Mouse (Mus musculus): ENCODE measurements around the gene Ptprb. TPM values are rescaled to one million over a fixed set of nuclear protein-coding genes. Genes with fewer than 3 reads are reported as not detected.

Gene Ptprb
- polyA plus RNA-seq, 1 experiment from 2014 or later, result 2.0 TPM

DNA sequence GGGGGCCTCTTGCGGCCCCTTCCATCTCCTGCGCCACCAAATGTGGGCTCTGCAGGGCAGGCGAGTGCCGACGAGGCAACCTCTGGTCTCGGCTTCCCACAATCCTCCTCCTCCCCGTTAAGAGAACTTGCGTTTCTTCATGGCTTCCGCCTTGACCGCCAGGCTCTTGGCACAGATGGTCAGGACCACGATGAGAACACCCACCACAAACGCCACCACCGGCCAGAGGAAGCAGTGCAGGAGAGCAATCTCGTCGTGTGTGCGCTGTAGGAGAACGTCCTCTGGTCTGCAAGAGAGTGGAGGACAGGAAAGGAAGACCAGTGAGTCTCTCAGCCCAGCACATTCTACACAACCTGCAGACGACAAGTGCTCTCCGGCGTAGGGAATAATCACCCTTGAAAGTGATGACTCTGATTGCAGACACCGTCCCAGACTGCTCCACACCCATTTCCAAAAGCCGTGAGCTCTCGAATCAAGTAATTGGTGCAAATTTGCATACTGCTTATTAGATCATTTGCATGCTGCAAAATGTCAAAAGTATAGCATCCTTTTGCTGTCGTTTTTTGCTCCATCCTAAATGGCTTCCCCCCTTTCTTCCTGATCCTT, 142.9 kb downstream of the Ptprb start:
- no peaks in the 10 kb centered on the region for H3K27me3 ChIP-seq (ENCODE audit: low read depth, poor library complexity, severe bottlenecking)
- H3K9me3 ChIP-seq (replicated peaks), result peaks cover 6% of the 10 kb centered on the region; the same call in 1 of the 2 replicates
- 68% methylated on average over 24 of the region's 24 CpGs for WGBS
- 0 out of 2 replicates have a peak, but pooled peaks cover 4% of the 10 kb centered on the region for H3K36me3 ChIP-seq
- no peak overlapping the region for H3K4me3 ChIP-seq
- DNase-seq (ENCODE audit: low spot score), result no peak
- H3K27ac ChIP-seq (replicated peaks), result no peak overlapping the region
- peaks cover 11% of the 10 kb centered on the region for H3K4me1 ChIP-seq

DNA sequence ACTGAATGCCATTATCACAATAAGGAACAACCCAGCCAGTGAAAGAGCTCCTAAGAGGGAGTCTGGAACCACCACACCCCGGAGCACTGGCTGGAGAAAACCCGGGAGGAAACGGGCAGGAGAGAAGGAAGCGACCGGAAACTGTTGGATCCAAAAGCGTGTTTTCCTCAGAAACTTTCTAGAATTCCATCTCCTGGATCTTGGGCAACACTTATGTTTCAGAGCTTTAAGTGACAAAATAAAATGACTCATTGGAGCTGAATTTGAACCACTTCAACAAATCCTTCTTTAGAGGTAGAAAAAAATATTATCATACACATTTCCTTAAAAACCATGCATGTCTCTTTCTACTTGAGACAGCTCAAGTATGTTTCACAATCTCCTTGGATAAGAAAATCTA, 145.7 kb downstream of the Ptprb start:
- peaks cover 11% of the 10 kb centered on the region for H3K4me1 ChIP-seq
- no peak overlapping the region for H3K27ac ChIP-seq (replicated peaks)
- no peaks in the 10 kb centered on the region for H3K27me3 ChIP-seq (ENCODE audit: low read depth, poor library complexity, severe bottlenecking)
- 0 out of 2 replicates have a peak, but pooled peaks cover 4% of the 10 kb centered on the region for H3K36me3 ChIP-seq
- WGBS, result 85% methylated on average over 6 of the region's 6 CpGs
- DNase-seq (ENCODE audit: low spot score), result no peak
- no peak overlapping the region for H3K4me3 ChIP-seq
- peaks cover 10% of the 10 kb centered on the region; the same call in 1 of the 2 replicates for H3K9me3 ChIP-seq (replicated peaks)

DNA sequence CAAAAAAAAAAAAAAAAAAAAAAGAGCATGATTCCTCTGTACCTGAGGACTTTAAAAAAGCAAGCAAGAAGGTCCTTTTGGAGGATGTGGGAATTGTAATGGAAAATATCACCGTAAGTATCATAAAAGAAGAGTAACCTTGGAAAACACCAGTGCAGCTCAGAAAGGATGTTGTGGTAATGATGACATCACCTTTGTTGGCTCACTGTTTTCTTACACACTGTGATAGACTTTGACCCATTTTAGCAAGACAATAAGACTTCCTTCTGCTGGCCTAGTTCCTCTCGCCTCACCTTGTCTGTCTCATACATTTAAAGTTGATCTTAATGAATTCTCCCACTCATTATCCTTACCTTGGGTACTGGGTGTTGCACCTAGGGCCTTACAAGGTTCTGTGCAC, 147.2 kb downstream of the Ptprb start:
- DNase-seq (ENCODE audit: low spot score), result no peak
- WGBS, result 86% methylated on average over 2 of the region's 2 CpGs

DNA sequence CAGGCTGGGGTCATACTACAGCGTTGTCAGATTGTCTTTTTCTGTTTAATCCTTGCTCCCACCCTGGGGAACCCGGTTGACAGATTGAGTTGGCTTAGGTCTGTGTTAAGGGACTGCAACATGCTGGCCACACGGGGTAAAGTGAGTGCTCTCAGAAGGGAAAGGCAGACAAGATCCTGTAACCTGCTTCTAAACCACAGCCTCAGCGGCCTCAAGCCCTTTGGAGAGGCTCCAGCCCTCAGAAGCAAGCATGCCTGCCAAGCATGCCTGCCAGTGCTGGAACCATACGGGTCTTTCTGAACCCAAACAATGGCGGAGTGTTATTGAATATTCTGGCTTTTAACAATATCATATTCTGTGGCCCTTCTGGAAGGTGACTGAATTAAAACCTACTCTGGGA, 149.6 kb downstream of the Ptprb start:
- Histone ChIP-seq H3K27me3 (ENCODE audit: low read depth, poor library complexity, severe bottlenecking) (no peaks in the 10 kb centered on the region), H3K4me3 (no peak overlapping the region), H3K9me3 (replicated peaks) (peaks cover 10% of the 10 kb centered on the region; the same call in 1 of the 2 replicates), H3K4me1 (no peaks in the 10 kb centered on the region), H3K27ac (replicated peaks) (no peak overlapping the region), H3K36me3 (0 out of 2 replicates have a peak, but pooled peaks cover 5% of the 10 kb centered on the region)
- DNase-seq (ENCODE audit: low spot score), result no peak
- 85% methylated on average over 6 of the region's 6 CpGs for WGBS

More for the DNA sequence above, 147.2 kb downstream of the Ptprb start:
- Histone ChIP-seq H3K27me3 (ENCODE audit: low read depth, poor library complexity, severe bottlenecking) (no peaks in the 10 kb centered on the region), H3K36me3 (0 out of 2 replicates have a peak, but pooled peaks cover 5% of the 10 kb centered on the region), H3K4me1 (no peaks in the 10 kb centered on the region), H3K9me3 (replicated peaks) (peaks cover 10% of the 10 kb centered on the region; the same call in 1 of the 2 replicates), H3K4me3 (no peak overlapping the region), H3K27ac (replicated peaks) (no peak overlapping the region)

DNA sequence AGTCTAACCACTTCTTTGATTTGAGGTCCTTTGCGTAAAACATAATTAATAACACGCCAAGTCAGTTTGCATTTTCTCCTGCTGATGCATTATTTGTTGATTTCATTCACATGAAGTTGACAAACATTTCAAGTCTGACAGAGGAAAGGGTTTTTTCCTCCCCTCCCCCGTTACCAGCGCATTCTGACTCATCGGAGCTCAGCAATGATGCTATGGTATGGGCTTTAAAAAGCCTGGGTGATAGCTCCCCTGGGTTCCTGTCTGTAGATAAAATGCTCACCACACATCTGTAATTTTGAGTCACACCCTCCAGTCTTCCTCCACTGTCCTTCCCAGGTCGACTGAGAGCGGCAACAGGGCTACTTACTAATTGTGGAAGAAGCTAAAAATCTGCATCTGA, 150.9 kb downstream of the Ptprb start:
- H3K4me1 ChIP-seq, result no peaks in the 10 kb centered on the region
- no peaks in the 10 kb centered on the region for H3K27me3 ChIP-seq (ENCODE audit: low read depth, poor library complexity, severe bottlenecking)
- DNase-seq (ENCODE audit: low spot score), result no peak
- 0 out of 2 replicates have a peak, but pooled peaks cover 5% of the 10 kb centered on the region for H3K36me3 ChIP-seq
- H3K27ac ChIP-seq (replicated peaks), result no peak overlapping the region
- H3K4me3 ChIP-seq, result no peak overlapping the region
- 83% methylated on average over 7 of the region's 7 CpGs for WGBS
- H3K9me3 ChIP-seq (replicated peaks), result peaks cover 10% of the 10 kb centered on the region; the same call in 1 of the 2 replicates

DNA sequence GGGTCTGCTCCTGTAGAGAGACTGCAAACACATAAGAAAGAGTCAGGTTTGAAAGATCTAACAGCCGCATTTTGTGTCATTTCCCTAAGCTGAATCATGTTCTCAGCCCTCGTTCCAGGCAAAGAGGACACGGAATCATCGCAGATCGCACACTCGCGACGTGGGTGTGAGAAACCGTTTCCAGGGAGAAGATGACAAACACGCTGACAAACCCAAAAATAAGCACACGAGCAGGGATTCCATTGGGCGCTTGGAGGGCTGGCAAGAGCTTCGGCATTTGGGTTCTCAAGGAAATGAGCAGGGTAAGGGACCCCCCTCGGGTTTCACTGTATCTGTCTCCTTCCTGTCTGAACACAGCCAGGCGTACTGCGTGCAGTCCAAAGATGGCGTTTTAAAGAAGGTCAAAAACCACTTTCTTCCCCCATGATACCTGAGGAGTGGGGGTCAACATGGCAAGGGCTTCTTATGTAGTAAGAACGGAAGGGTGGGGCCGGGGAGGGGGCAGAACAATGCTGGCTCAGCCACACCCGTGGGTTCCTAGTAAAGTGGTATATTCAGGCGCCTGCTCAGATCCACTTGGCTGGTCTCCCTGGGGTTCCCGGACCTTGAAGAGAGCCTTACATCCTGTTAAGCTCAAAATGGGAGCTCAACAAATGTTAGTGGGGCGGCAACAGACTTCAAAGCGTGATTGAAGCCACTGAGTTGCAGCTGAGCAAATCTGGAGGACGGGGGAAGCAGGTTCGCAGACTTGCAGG, 152.9 kb downstream of the Ptprb start:
- 92% methylated on average over 26 of the region's 26 CpGs for WGBS
- no peak overlapping the region for H3K27ac ChIP-seq (replicated peaks)
- H3K9me3 ChIP-seq (replicated peaks), result peaks cover 4% of the 10 kb centered on the region; the same call in 1 of the 2 replicates
- H3K36me3 ChIP-seq, result 0 out of 2 replicates have a peak, but pooled peaks cover 5% of the 10 kb centered on the region
- H3K27me3 ChIP-seq (ENCODE audit: low read depth, poor library complexity, severe bottlenecking), result no peaks in the 10 kb centered on the region
- no peak overlapping the region for H3K4me3 ChIP-seq
- no peaks in the 10 kb centered on the region for H3K4me1 ChIP-seq
- no peak for DNase-seq (ENCODE audit: low spot score)

DNA sequence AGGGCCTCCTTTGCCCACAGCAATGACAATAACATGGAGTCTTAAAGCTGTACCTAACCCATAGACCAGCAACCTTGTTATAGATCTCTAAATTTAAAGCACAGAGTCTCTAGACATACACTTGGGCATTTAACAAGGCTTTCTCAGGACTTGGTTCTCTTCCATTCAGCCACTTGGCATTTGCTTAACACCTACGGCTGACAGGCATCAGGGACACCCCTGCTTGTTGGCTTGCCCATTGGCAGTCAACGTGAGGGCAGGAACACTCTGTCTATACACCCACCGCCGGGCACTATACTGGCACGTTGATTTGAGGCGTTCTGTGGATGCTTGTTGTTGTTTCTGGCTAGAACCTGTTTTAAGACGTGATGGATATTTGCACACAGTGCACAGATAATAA, 157.1 kb downstream of the Ptprb start:
- no peak for DNase-seq (ENCODE audit: low spot score)
- Histone ChIP-seq H3K27ac (replicated peaks) (no peak overlapping the region), H3K4me1 (peaks cover 5% of the 10 kb centered on the region; the same call in 1 of the 2 replicates), H3K4me3 (no peak overlapping the region), H3K27me3 (ENCODE audit: low read depth, poor library complexity, severe bottlenecking) (no peaks in the 10 kb centered on the region), H3K9me3 (replicated peaks) (no peaks in the 10 kb centered on the region; the same call in 1 of the 2 replicates), H3K36me3 (0 out of 2 replicates have a peak, but pooled peaks cover 5% of the 10 kb centered on the region)
- WGBS, result 92% methylated on average over 7 of the region's 7 CpGs

DNA sequence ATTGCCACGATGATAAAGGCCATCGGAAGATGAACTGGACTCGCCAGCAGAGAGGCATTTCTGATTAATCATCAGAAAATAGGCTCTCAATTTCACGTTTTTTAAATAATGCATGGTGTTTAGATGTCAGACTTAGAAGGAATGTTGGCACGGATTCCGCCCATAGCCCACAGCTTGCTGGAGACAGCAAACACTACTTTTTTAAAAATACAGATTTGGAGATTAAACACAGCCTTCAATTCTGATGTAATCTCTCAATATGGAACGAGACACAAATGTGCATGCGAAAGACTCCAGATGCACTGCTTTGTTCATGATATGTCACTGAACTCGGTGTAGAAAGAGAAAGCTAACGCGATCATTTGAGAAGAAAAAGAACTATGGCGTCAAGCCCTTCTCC, 160.1 kb downstream of the Ptprb start:
- Histone ChIP-seq H3K27me3 (ENCODE audit: low read depth, poor library complexity, severe bottlenecking) (no peaks in the 10 kb centered on the region), H3K36me3 (peaks cover 10% of the 10 kb centered on the region), H3K9me3 (replicated peaks) (peaks cover 17% of the 10 kb centered on the region), H3K27ac (replicated peaks) (no peak overlapping the region), H3K4me3 (no peak overlapping the region), H3K4me1 (peaks cover 5% of the 10 kb centered on the region; the same call in 1 of the 2 replicates)
- no peak for DNase-seq (ENCODE audit: low spot score)
- WGBS, result 94% methylated on average over 12 of the region's 12 CpGs

Other genes starting within 250 kb of the Ptprb start
- gene 4933416C03Rik, start 161.6 kb upstream of the Ptprb start, polyA plus RNA-seq (2016; fragmentation: Nextera tagmentation; extraction: Ambion mirVana), result not detected in 2 replicates
- 7.5 and 10.6 TPM in 2 replicates for gene Kcnmb4, start 198.4 kb downstream of the Ptprb start, polyA plus RNA-seq (2016; fragmentation: Nextera tagmentation; extraction: Ambion mirVana)